Mouse (Mus musculus) kidney, postnatal 0 days (tissue): ENCODE measurements around the gene Tank. TPM values are rescaled to one million over a fixed set of nuclear protein-coding genes. Genes with fewer than 3 reads are reported as not detected.
A peak's percentile ranks its signal among the peaks of the same experiment; 100 is the strongest.

Experiments used
- ATAC-seq: fragments of 200-750 bp; cut with Nextera tagmentation; replicated peaks from 2 replicates; pipeline ENCODE4 v1.8.0; 2017; ENCODE audit warnings: low read depth, moderate number of reproducible peaks, moderate TSS enrichment, moderate library complexity; ENCODE audit not compliant: low FRiP score
- DNase-seq: peaks from one replicate; pipeline ENCODE4 v3.0.0-alpha.2; 2016; ENCODE audit warnings: low spot score
- H3K27ac ChIP-seq: fragments of 300-500 bp; sonication (generic); 2 replicates; pipeline ENCODE4 v1.5.1; 2014; ENCODE audit warnings: mild to moderate bottlenecking
- H3K27me3 ChIP-seq: fragments of 300-500 bp; sonication (generic); 2 replicates; pipeline ENCODE4 v1.6.1; 2014; ENCODE audit warnings: low read length, mixed read lengths; ENCODE audit not compliant: insufficient read depth
- H3K36me3 ChIP-seq: fragments of 300-500 bp; sonication (generic); 2 replicates; pipeline ENCODE4 v1.6.1; 2014; ENCODE audit warnings: low read length, mixed read lengths; ENCODE audit not compliant: insufficient read depth
- H3K4me1 ChIP-seq: fragments of 300-500 bp; sonication (generic); replicated peaks from 2 replicates; pipeline ENCODE4 v1.6.1; 2014; ENCODE audit warnings: antibody characterized with exemption, low read length, mixed read lengths; ENCODE audit not compliant: insufficient read depth
- H3K4me2 ChIP-seq: fragments of 300-500 bp; sonication (generic); 2 replicates; pipeline ENCODE4 v1.6.1; 2014; ENCODE audit warnings: mild to moderate bottlenecking, low read length, moderate library complexity, mixed read lengths
- H3K4me3 ChIP-seq: fragments of 300-500 bp; sonication (generic); replicated peaks from 2 replicates; pipeline ENCODE4 v1.5.1; 2014; ENCODE audit warnings: low read depth, low read length
- H3K9ac ChIP-seq: fragments of 300-500 bp; sonication (generic); 2 replicates; pipeline ENCODE4 v1.6.1; 2014; ENCODE audit warnings: low read depth, low read length
- H3K9me3 ChIP-seq: fragments of 300-500 bp; sonication (generic); replicated peaks from 2 replicates; pipeline ENCODE4 v1.6.1; 2016; ENCODE audit warnings: low read length, inconsistent platforms, mixed read lengths
- CTCF ChIP-seq: IDR thresholded peaks from 2 replicates; pipeline ENCODE4 v1.5.1; 2016; ENCODE audit warnings: antibody characterized with exemption, low read depth, mild to moderate bottlenecking, moderate library complexity
- WGBS: fragments of 180-500 bp; shearing (Covaris S2); extraction: QIAGEN DNeasy Blood & Tissue Kit; methylation state at CpG from one replicate; pipeline ENCODE4 v1.1.7; 2014; 5-methylcytosine and 5-hydroxymethylcytosine counted together
- polyA plus RNA-seq: library from polyadenylated mRNA; unstranded; fragments of >200 nt; fragmentation: Nextera tagmentation; extraction: Ambion mirVana; gene quantifications from 2 replicates; pipeline ENCODE4 v1.2.1, GENCODE M21; 2015

Tank gene
- polyA plus RNA-seq, 1 experiment from 2014 or later: 21.9 TPM

DNA sequence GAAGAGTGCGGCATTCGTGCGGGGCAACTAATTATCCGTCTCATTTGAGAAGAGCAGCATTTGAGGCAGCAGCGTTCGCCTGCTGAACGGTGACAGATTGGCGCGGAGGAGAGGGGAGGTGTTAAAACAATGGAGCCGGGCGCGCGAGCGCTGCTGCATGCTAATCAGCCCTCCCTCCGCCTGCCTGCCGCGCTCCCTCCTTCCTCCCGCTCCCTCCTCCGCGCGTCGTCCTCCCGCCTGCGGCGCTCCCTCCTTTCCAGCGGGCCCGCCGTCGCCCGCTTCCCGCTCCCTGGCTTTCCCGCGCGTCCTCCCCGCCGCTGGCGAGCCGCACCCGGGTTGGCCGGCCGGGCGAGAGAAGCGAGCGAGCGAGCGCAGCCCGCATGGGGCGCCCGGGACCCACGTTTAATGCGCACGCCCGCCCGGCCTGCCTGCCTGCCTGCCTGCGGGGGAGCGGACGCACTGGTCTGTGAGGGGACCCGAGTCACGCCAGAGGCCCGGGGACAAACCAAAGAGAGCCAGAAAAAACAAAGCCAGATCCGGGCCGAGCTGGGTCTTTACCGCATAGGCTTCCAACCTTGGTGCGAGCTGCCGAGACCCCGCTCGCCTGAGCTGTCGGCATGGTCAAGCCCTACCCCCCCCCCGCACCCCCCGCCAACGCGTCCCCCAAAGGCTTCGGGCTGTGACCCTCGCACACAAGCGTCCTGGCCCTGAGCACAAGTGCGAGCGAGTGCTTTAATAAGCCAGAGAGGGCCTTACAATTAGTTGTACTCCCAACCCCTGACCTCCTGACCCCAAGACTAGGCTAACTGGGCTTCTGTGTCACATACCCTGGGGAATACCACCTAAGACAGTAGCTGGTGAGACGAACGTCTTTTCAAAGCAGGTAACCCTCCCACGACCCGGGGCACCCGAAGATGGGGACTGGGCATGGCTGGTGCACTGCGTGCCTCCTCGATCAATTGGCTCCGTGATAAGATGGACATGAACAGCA lies 78.3 kb downstream of the Tank start:
- no peaks in the 10 kb centered on the region for H3K9me3 ChIP-seq
- H3K27ac ChIP-seq: no peak overlapping the region
- ATAC-seq (peak; percentile 81), DNase-seq (peak; percentile 75)
- no peaks in the 10 kb centered on the region for H3K36me3 ChIP-seq
- H3K4me1 ChIP-seq: peaks cover 11% of the 10 kb centered on the region; the same call in 1 of the 2 replicates
- WGBS: 2% methylated on average over 73 of the region's 85 CpGs
- peak overlapping the region; percentile 51 for H3K4me3 ChIP-seq
- no peaks in the 10 kb centered on the region; the same call in 1 of the 2 replicates for H3K27me3 ChIP-seq
- peak overlapping the region; percentile 41; the same call in 1 of the 2 replicates for H3K9ac ChIP-seq
- H3K4me2 ChIP-seq: peak overlapping the region; percentile 97
- no peak for TF ChIP-seq CTCF

DNA sequence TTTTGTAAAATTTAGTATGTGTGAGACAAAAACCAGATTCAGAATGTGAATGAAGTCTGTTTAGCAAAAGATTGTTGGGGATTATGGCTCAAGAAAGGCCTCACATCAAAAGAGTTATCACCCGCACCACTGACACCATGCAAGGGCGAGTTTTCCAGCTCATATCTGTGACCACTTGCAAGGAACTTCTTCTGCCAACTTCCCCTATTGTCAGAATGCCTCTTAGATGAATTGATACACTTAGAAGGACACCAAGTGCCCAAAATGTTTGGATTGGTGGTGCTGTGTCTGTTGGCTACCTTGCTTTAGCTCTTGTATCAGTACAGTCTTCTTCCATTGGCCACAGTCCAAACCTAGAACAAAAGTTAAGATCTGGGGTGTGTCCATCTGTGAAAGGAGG lies 80.9 kb downstream of the Tank start:
- Histone ChIP-seq H3K4me1 (peaks cover 11% of the 10 kb centered on the region; the same call in 1 of the 2 replicates), H3K36me3 (no peaks in the 10 kb centered on the region), H3K4me2 (no peak overlapping the region), H3K9ac (no peak overlapping the region), H3K27me3 (no peaks in the 10 kb centered on the region; the same call in 1 of the 2 replicates), H3K9me3 (no peaks in the 10 kb centered on the region), H3K4me3 (no peak overlapping the region), H3K27ac (no peak overlapping the region)
- TF ChIP-seq CTCF: no peak
- ATAC-seq: no peak
- DNase-seq: no peak
- WGBS: 92% methylated on average over 2 of the region's 2 CpGs

DNA sequence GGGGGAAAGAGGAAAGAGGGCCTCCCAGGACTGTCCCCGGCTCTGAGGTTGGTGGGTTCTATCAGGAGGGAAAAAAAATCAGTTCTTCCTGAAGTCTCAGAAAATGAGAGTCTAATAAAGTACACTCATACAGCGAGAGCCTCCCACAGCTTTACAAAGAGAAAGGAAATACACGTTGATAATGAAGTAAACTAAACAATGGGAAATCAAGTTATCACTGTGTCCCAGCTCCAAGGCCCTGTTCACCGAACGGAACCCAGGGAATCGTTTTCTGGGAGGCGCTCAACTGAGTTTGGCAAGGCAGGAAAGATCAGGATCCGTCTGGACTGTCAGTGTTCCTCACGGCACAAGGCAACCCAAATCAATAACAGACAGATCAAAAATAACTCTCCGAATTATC lies 84.4 kb downstream of the Tank start:
- no peak for ATAC-seq

DNA sequence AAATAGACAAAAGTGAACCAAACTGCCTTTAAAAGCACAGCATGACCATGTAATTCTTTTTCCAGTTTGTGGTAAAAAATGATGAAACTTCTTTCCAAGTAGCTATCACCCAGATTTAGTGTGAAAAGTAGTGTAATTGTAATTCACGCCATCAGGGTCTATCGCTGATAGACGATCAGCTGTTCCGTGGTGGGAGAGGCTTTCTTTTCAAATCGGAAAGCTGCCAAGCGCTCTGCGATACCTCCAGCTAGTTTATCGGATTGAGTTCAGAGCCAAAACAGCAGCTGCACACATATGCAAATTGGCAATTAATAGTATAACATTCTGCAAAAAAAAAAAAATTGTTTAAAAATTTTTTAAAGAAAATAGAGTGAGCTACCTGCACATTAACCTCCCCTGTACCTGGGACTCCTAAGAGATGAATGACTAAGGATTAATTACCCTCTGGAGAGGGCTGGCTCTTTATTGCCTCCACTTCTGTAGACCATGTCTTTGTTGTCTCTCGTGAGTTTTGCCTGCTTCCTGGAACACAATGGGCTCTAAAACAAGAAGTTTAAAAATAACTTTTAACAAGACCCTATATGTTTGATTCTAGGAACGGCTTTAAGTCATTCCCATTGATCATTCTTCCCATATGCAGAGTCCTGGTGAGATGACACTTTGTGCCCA lies 85.3 kb downstream of the Tank start:
- Histone ChIP-seq H3K27ac (no peak overlapping the region), H3K4me2 (no peak overlapping the region), H3K36me3 (no peaks in the 10 kb centered on the region), H3K4me3 (no peak overlapping the region), H3K4me1 (no peaks in the 10 kb centered on the region), H3K27me3 (no peaks in the 10 kb centered on the region), H3K9me3 (no peaks in the 10 kb centered on the region), H3K9ac (no peak overlapping the region)
- WGBS: 65% methylated on average over 10 of the region's 10 CpGs
- no peak for TF ChIP-seq CTCF
- DNase-seq (no peak), ATAC-seq (no peak)

More for the DNA sequence above, 84.4 kb downstream of the Tank start:
- WGBS: 73% methylated on average over 10 of the region's 10 CpGs
- Histone ChIP-seq H3K4me3 (no peak overlapping the region), H3K4me1 (no peaks in the 10 kb centered on the region), H3K9me3 (no peaks in the 10 kb centered on the region), H3K36me3 (no peaks in the 10 kb centered on the region), H3K27me3 (no peaks in the 10 kb centered on the region), H3K4me2 (no peak overlapping the region), H3K27ac (no peak overlapping the region), H3K9ac (no peak overlapping the region)
- DNase-seq: no peak
- no peak for TF ChIP-seq CTCF

DNA sequence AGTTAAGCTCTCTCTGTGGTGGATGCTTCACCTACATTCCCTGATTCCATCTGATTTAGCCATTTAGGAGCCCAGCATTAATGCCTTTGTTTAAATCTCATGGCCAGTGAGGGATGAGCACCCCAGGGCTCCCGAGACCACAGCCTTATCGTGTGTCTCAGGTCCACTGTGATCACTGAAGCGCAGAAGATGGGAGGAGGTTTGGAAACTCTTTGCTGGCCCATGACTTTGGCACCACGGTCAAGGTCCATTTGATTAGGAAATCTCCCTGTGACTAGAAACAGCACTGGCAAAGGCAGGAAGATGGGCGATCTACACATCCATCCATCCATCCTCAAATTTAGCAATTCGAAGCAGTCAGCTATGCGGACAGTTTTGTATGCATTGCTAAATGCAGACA lies 89.0 kb downstream of the Tank start:
- H3K4me3 ChIP-seq: no peak overlapping the region
- H3K36me3 ChIP-seq: no peaks in the 10 kb centered on the region
- H3K4me2 ChIP-seq: no peak overlapping the region
- H3K27ac ChIP-seq: no peak overlapping the region
- no peaks in the 10 kb centered on the region for H3K4me1 ChIP-seq
- TF ChIP-seq CTCF: no peak
- H3K9me3 ChIP-seq: no peaks in the 10 kb centered on the region
- no peaks in the 10 kb centered on the region for H3K27me3 ChIP-seq
- WGBS: 50% methylated on average over 7 of the region's 7 CpGs
- ATAC-seq: no peak
- no peak overlapping the region for H3K9ac ChIP-seq
- no peak for DNase-seq

DNA sequence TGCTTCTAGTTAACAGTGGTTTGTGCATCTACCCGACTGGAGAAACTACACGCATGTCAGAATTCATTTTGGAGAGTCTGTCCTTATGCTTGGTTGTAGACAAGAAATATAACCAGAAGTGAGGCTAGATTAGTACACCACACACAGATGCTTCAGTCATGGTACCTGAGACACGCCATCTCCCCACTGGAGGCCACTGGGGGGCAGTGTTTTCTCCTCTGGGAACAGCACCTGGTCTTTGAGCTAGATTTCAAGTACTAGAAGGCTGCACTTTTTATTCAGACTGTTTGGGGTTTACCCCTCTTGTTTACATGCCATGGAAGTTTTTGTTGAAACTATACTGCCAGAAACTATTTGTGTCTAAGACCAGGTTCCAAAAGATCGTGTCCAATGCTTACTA lies 89.9 kb downstream of the Tank start:
- Histone ChIP-seq H3K4me2 (no peak overlapping the region), H3K27ac (no peak overlapping the region), H3K36me3 (no peaks in the 10 kb centered on the region), H3K9me3 (no peaks in the 10 kb centered on the region), H3K4me3 (no peak overlapping the region), H3K27me3 (no peaks in the 10 kb centered on the region), H3K4me1 (no peaks in the 10 kb centered on the region), H3K9ac (no peak overlapping the region)
- 32% methylated on average over 4 of the region's 4 CpGs for whole genome bisulfite sequencing
- peak; percentile 45 for DNase-seq
- ATAC-seq: no peak
- TF ChIP-seq CTCF: peak; percentile 73
